Mouse (Mus musculus) forebrain, embryonic 16.5 days (tissue): Measurements from ENCODE around the gene Rcn3. TPM values are rescaled to one million over a fixed set of nuclear protein-coding genes. Genes with fewer than 3 reads are reported as not detected.

Experiments used
- ATAC-seq: fragments of 200-750 bp; cut with Nextera tagmentation; 2 replicates; pipeline ENCODE4 v1.8.0; 2017; ENCODE audit warnings: mild to moderate bottlenecking, moderate library complexity
- H3K27ac ChIP-seq: fragments of 300-500 bp; sonication (generic); 2 replicates; pipeline ENCODE4 v1.5.1; 2014; ENCODE audit warnings: low read length, control low read depth
- H3K27me3 ChIP-seq: fragments of 300-500 bp; sonication (generic); replicated peaks from 2 replicates; pipeline ENCODE4 v1.6.1; 2014; ENCODE audit warnings: low read length; ENCODE audit not compliant: control insufficient read depth, insufficient read depth
- H3K36me3 ChIP-seq: fragments of 300-500 bp; sonication (generic); 2 replicates; pipeline ENCODE4 v1.6.1; 2014; ENCODE audit not compliant: control insufficient read depth, insufficient read depth
- H3K4me1 ChIP-seq: fragments of 300-500 bp; sonication (generic); replicated peaks from 2 replicates; pipeline ENCODE4 v1.6.1; 2014; ENCODE audit warnings: low read length; ENCODE audit not compliant: control insufficient read depth, insufficient read depth
- H3K4me2 ChIP-seq: fragments of 300-500 bp; sonication (generic); 2 replicates; pipeline ENCODE4 v1.6.1; 2014; ENCODE audit warnings: mild to moderate bottlenecking, low read length, control low read depth
- H3K4me3 ChIP-seq: fragments of 300-500 bp; sonication (generic); replicated peaks from 2 replicates; pipeline ENCODE4 v1.5.1; 2014; ENCODE audit warnings: mild to moderate bottlenecking, low read length, control low read depth
- H3K9ac ChIP-seq: fragments of 300-500 bp; sonication (generic); replicated peaks from 2 replicates; pipeline ENCODE4 v1.6.1; 2014; ENCODE audit warnings: low read depth, low read length, control low read depth
- H3K9me3 ChIP-seq: fragments of 300-500 bp; sonication (generic); 2 replicates; pipeline ENCODE4 v1.6.1; 2016; ENCODE audit warnings: low read length; ENCODE audit not compliant: control insufficient read depth
- WGBS: fragments of 180-500 bp; shearing (Covaris S2); extraction: QIAGEN DNeasy Blood & Tissue Kit; methylation state at CpG from one replicate; pipeline ENCODE4 v1.1.7; 2014; 5-methylcytosine and 5-hydroxymethylcytosine counted together
- polyA plus RNA-seq: library from polyadenylated mRNA; unstranded; fragments of >200 nt; fragmentation: Nextera tagmentation; extraction: Ambion mirVana; gene quantifications from 2 replicates; pipeline ENCODE4 v1.2.1, GENCODE M21; 2015

Rcn3 gene
- polyA plus RNA-seq, 1 experiment from 2014 or later: 50.8 TPM

DNA sequence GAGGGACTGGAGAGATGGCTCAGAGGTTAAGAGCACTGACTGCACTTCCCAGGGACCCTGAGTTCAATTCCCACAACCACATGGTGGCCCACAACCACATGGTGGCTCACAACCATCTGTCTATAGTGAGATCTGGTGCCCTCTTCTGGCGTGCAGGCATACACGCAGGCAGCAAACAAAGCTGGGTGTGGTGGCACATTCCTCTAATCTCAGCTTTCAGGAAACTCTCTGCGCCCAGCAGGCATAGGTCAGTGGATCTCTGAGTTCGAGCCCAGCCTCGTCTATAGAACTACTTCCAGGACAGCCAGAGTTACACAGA lies 24.1 kb downstream of the Rcn3 start:
- H3K36me3 ChIP-seq: no peaks in the 10 kb centered on the region
- no peak overlapping the region for H3K4me3 ChIP-seq
- peaks cover 8% of the 10 kb centered on the region for H3K4me1 ChIP-seq
- H3K9me3 ChIP-seq: no peaks in the 10 kb centered on the region
- no peak overlapping the region for H3K9ac ChIP-seq
- H3K4me2 ChIP-seq: no peak overlapping the region
- ATAC-seq: no peak
- 26% methylated on average over 5 of the region's 5 CpGs for WGBS
- H3K27me3 ChIP-seq: no peaks in the 10 kb centered on the region
- H3K27ac ChIP-seq: no peak overlapping the region

- Histone ChIP-seq H3K4me1 (peaks cover 8% of the 10 kb centered on the region), H3K27ac (no peak overlapping the region), H3K9ac (no peak overlapping the region), H3K4me2 (no peak overlapping the region), H3K4me3 (no peak overlapping the region), H3K36me3 (no peaks in the 10 kb centered on the region), H3K27me3 (no peaks in the 10 kb centered on the region), H3K9me3 (no peaks in the 10 kb centered on the region)
- WGBS: 82% methylated on average over 4 of the region's 4 CpGs
- ATAC-seq: no peak
Observed at GRCm38 (mm10) chr7:45067190-45067999, 24.6 kb downstream of the Rcn3 start.

GRCm38 (mm10) chr7:45062239-45062835 lies 29.7 kb downstream of the Rcn3 start, which contains the start of the genes Nosip and Prrg2:
TSS of gene Nosip (plus strand) at chr7:45062429.
TSS of gene Prrg2 (minus strand) at chr7:45062677.
- H3K27me3 ChIP-seq: no peaks in the 10 kb centered on the region

DNA sequence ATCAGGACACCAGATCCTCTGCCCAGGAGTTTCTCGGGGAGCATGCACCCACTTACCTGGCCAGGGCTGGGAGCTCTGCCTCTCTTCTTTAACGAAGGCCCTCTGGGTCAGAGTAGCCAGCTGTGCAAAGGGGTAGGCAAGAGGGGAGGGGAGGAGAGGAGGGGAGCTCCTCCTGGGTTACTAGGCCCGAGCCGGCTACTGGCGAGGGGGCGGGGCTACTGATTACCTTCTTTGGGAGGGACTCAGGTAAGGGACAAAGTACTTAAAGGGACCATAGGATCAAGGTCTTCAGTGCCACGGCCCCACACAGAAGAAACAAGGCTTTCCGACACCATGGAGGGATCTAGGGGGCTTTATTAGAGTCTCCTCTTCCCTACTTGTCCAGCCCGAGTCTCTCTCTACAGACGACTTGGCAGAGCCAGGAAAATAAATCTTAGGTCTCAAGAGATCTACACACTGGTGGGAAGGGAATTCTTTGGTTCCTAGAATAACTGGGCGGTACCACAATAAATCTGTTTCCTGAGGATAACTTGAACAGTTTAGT lies 30.4 kb downstream of the Rcn3 start:
- no peak for ATAC-seq
- H3K4me2 ChIP-seq: peak overlapping the region; percentile 48
- H3K9me3 ChIP-seq: no peaks in the 10 kb centered on the region
- H3K27ac ChIP-seq: no peak overlapping the region; the same call in 1 of the 2 replicates
- H3K36me3 ChIP-seq: no peaks in the 10 kb centered on the region
- peak overlapping the region; percentile 16 for H3K9ac ChIP-seq
- H3K4me1 ChIP-seq: peaks cover 27% of the 10 kb centered on the region
- WGBS: 16% methylated on average over 11 of the region's 11 CpGs
- peak overlapping the region; percentile 59 for H3K4me3 ChIP-seq
- no peaks in the 10 kb centered on the region for H3K27me3 ChIP-seq

More at GRCm38 (mm10) chr7:45062239-45062835, 29.7 kb downstream of the Rcn3 start, which contains the start of the genes Nosip and Prrg2:
- peak within 1 kb of the TSS; percentile 53 for H3K9ac ChIP-seq
- peak within 1 kb of the TSS; percentile 91 for H3K27ac ChIP-seq
- H3K4me1 ChIP-seq: peaks cover 27% of the 10 kb centered on the region
- H3K4me3 ChIP-seq: peak within 1 kb of the TSS; percentile 59
- H3K36me3 ChIP-seq: no peaks in the 10 kb centered on the region
- peak; percentile 92 for ATAC-seq
- H3K4me2 ChIP-seq: peak within 1 kb of the TSS; percentile 53
- 0% methylated on average over 31 of the region's 31 CpGs for WGBS
- no peaks in the 10 kb centered on the region for H3K9me3 ChIP-seq

- Histone ChIP-seq H3K9ac (no peak overlapping the region), H3K4me1 (peaks cover 27% of the 10 kb centered on the region), H3K4me2 (no peak overlapping the region), H3K27me3 (no peaks in the 10 kb centered on the region), H3K36me3 (no peaks in the 10 kb centered on the region), H3K27ac (no peak overlapping the region), H3K9me3 (no peaks in the 10 kb centered on the region), H3K4me3 (no peak overlapping the region)
- WGBS: 87% methylated on average over 6 of the region's 6 CpGs
- no peak for ATAC-seq
Observed at GRCm38 (mm10) chr7:45060632-45061122, 31.3 kb downstream of the Rcn3 start.

DNA sequence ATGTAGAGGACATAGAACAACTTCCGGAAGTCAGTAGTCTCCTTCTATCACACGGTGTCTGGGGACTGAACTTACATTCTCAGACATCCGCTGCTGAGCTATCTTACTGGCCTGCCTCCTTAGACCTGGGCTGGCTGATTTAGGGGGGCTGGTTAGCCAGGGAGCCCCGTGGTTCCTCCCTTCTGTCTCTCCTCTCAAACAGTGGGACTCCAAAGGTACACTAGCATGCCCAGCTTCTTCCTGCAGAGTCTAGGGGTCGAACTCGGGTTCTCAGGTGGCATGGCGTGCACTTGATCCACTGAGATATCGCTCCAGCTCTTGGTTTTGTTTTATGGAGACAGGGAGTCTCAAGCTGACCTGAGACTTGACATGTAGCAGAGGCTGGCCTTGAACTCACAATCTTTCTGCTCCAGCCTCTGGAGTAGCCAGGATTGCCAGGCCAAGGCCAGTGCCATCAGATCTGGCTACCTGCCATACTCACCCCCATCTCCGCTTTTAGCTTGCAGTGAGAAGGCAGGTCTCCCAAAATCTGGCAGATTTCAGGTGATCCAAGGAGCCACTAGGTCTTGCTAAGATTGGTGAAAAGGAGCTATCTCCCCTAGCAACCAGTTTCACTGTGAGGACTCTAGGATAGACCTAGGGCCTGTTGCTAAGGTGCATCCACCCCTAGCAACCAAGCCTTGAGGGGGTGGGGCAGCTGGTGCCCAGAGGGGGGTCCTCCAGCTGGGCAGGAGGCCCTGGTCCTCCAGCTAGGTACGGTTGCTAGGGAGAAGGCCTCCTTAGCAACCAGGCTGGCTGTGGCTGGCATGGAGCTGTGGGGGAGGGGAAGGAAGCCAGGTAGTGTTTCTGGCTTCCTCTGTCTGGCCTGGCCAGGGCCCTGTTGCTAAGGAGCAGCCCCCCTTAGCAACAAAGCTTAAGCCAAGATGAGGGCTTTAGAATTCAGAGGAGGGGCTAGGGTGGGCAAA lies 33.1 kb downstream of the Rcn3 start:
- H3K9ac ChIP-seq: no peak overlapping the region
- H3K4me1 ChIP-seq: peaks cover 30% of the 10 kb centered on the region
- 75% methylated on average over 10 of the region's 10 CpGs for WGBS
- H3K9me3 ChIP-seq: no peaks in the 10 kb centered on the region
- H3K27me3 ChIP-seq: no peaks in the 10 kb centered on the region
- H3K27ac ChIP-seq: peak overlapping the region; percentile 45
- no peak overlapping the region for H3K4me2 ChIP-seq
- no peaks in the 10 kb centered on the region for H3K36me3 ChIP-seq
- no peak overlapping the region for H3K4me3 ChIP-seq
- no peak for ATAC-seq

- H3K27ac ChIP-seq: no peak overlapping the region
- H3K9me3 ChIP-seq: no peaks in the 10 kb centered on the region
- H3K27me3 ChIP-seq: no peaks in the 10 kb centered on the region
- no peak overlapping the region for H3K9ac ChIP-seq
- no peak for ATAC-seq
- H3K4me3 ChIP-seq: no peak overlapping the region
- H3K4me2 ChIP-seq: no peak overlapping the region
- H3K4me1 ChIP-seq: peaks cover 27% of the 10 kb centered on the region
- H3K36me3 ChIP-seq: no peaks in the 10 kb centered on the region
Observed at GRCm38 (mm10) chr7:45056972-45057348, 35.1 kb downstream of the Rcn3 start.

DNA sequence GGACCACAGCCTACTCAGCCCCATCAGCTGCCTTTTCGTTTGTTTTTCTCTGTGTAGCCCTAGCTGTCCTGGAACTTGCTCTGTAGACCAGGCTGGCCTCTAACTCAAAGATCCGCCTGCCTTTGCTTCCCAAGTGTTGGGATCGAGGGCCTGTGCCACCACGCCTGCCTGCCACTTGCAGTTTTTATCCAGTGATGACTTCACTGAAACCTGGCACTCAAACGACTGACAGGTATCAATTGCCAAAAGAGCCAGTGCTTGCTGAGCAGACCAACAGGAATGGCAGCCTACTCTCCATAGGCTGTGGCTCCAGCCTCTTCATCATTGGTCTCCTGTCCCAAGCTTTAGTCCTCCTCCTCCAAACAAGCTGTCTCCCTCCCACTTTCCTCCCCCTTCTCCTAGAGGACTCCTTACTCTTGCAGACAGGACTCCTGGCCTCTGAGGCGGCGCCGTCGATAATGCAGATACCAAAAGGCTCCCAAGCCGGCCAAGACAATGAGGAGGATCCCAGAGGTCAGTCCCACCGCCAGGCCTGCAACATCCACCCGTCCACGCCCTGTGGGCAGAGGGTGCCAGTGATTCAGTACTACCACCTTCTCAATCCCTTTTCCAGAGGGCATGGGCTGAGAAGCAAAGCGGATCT lies 35.6 kb downstream of the Rcn3 start:
- WGBS: 70% methylated on average over 14 of the region's 14 CpGs
- Histone ChIP-seq H3K27ac (no peak overlapping the region), H3K9ac (no peak overlapping the region), H3K4me2 (no peak overlapping the region), H3K4me3 (no peak overlapping the region), H3K4me1 (peaks cover 27% of the 10 kb centered on the region), H3K27me3 (no peaks in the 10 kb centered on the region), H3K9me3 (no peaks in the 10 kb centered on the region), H3K36me3 (no peaks in the 10 kb centered on the region)
- no peak for ATAC-seq
